Mouse (Mus musculus) lung, embryonic 16.5 days (tissue): ENCODE measurements at regions not wholly inside any gene's neighbourhood (a gene's known extent, or its start where the extent isn't known, plus 50 kb on each side); places are given as distances from the start of the nearest gene placed in this dataset.

Source experiments
- ATAC-seq: fragments of 200-750 bp; cut with Nextera tagmentation; 2 replicates; pipeline ENCODE4 v1.8.0; 2017; ENCODE audit warnings: low read depth, mild to moderate bottlenecking, moderate library complexity
- H3K27ac ChIP-seq: fragments of 300-500 bp; sonication (generic); 2 replicates; pipeline ENCODE4 v1.5.1; 2014; ENCODE audit warnings: mild to moderate bottlenecking, control low read depth, low read length
- H3K27me3 ChIP-seq: fragments of 300-500 bp; sonication (generic); 2 replicates; pipeline ENCODE4 v1.6.1; 2014; ENCODE audit warnings: low read depth, low read length, mixed read lengths; ENCODE audit not compliant: control insufficient read depth, insufficient read depth
- H3K36me3 ChIP-seq: fragments of 300-500 bp; sonication (generic); 2 replicates; pipeline ENCODE4 v1.6.1; 2014; ENCODE audit warnings: low read length; ENCODE audit not compliant: control insufficient read depth, insufficient read depth
- H3K4me1 ChIP-seq: fragments of 300-500 bp; sonication (generic); replicated peaks from 2 replicates; pipeline ENCODE4 v1.6.1; 2014; ENCODE audit warnings: low read length, mixed read lengths; ENCODE audit not compliant: control insufficient read depth, insufficient read depth
- H3K4me2 ChIP-seq: fragments of 300-500 bp; sonication (generic); 2 replicates; pipeline ENCODE4 v1.6.1; 2014; ENCODE audit warnings: low read depth, low read length, control low read depth
- H3K4me3 ChIP-seq: fragments of 300-500 bp; sonication (generic); 2 replicates; pipeline ENCODE4 v1.5.1; 2014; ENCODE audit warnings: mild to moderate bottlenecking, low read length, control low read depth
- H3K9ac ChIP-seq: fragments of 300-500 bp; sonication (generic); 2 replicates; pipeline ENCODE4 v1.6.1; 2014; ENCODE audit warnings: low read length, control low read depth
- H3K9me3 ChIP-seq: fragments of 300-500 bp; sonication (generic); 2 replicates; pipeline ENCODE4 v1.6.1; 2016; ENCODE audit warnings: low read length; ENCODE audit not compliant: control insufficient read depth
- WGBS: fragments of 180-500 bp; shearing (Covaris S2); extraction: QIAGEN DNeasy Blood & Tissue Kit; methylation state at CpG from one replicate; pipeline ENCODE4 v1.1.7; 2014; 5-methylcytosine and 5-hydroxymethylcytosine counted together

DNA sequence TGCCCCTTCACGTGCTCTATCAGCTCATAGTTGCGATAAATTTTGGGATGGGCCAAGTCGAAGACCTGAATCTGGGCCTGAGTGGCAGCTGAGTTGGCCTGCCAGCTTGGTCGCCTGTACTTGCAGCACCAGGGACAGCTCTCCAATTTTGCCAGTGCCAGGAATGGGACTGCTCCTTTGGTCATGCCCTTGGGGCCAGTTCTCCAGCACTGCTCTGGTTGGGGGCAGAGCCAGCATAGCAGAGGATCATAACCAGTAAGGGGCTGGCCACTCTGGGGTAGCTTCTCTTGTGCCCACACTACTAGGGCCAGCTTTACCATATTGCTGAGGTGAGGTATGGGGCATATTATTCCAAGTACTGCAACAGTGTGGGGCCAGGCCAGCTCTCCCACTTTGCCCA is 397.0 kb upstream of the Cadm2 start:
- H3K4me1 ChIP-seq: no peaks in the 10 kb centered on the region
- WGBS: 60% methylated on average over 4 of the region's 4 CpGs
- H3K27ac ChIP-seq: no peak overlapping the region
- no peak overlapping the region for H3K4me3 ChIP-seq
- no peak for ATAC-seq
- no peak overlapping the region for H3K9ac ChIP-seq
- no peaks in the 10 kb centered on the region for H3K36me3 ChIP-seq
- H3K27me3 ChIP-seq: no peaks in the 10 kb centered on the region
- no peak overlapping the region for H3K4me2 ChIP-seq
- H3K9me3 ChIP-seq: no peaks in the 10 kb centered on the region

- H3K4me1 ChIP-seq: no peaks in the 10 kb centered on the region
- WGBS: 85% methylated on average over 4 of the region's 4 CpGs
- H3K4me2 ChIP-seq: no peak overlapping the region
- H3K9me3 ChIP-seq: no peaks in the 10 kb centered on the region
- H3K4me3 ChIP-seq: no peak overlapping the region
- no peak for ATAC-seq
- H3K9ac ChIP-seq: no peak overlapping the region
- H3K27me3 ChIP-seq: no peaks in the 10 kb centered on the region
- H3K27ac ChIP-seq: no peak overlapping the region
- H3K36me3 ChIP-seq: no peaks in the 10 kb centered on the region
These were observed 369.0 kb upstream of the Cadm2 start for GRCm38 (mm10) chr16:67989671-67990070.

GRCm38 (mm10) chr16:67976565-67976964 is 355.9 kb upstream of the Cadm2 start:
- Histone ChIP-seq H3K27ac (no peak overlapping the region), H3K4me1 (no peaks in the 10 kb centered on the region), H3K27me3 (no peaks in the 10 kb centered on the region), H3K4me3 (no peak overlapping the region), H3K9ac (no peak overlapping the region), H3K9me3 (no peaks in the 10 kb centered on the region), H3K4me2 (no peak overlapping the region), H3K36me3 (no peaks in the 10 kb centered on the region)
- no peak for ATAC-seq

DNA sequence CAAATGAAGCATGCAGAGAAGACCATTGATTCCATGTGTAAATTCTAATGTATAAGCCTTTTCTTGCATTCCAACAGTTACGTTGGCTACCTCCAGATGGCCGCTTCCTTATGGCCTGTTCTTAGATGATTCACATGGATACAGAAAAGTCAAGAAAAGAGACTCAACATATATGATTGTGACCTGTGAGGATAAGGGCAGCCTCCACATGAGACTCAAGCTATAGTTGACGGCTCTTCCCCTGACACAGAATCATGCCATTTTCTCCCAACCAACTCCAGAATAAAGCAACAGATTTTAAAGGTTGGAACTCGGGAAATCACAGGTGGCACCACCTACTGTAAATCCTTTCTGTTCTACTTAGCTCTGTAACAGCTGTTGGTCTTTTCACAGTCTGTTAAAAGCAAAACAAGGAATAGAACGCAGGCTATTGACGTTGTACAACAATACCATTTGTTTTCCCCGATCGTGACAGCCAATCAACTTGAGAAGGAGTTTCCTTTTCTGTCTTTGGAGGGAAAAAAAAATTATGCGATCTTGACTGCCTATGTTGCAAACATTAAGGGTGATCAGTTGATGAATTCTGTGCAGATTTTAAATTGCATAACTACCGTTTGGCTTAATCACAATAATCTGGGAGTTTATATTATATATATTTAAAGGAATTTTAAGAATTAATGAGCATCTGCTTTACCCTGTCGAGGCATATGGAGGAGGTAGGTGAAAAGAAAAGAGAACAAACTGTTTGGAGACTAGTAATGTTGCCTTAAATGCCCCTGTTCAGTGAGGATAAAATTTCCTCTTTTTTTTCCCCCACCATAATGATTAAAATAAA is 347.8 kb upstream of the Cadm2 start:
- Histone ChIP-seq H3K27me3 (no peaks in the 10 kb centered on the region), H3K4me1 (no peaks in the 10 kb centered on the region), H3K27ac (no peak overlapping the region), H3K36me3 (no peaks in the 10 kb centered on the region), H3K9ac (no peak overlapping the region), H3K4me3 (no peak overlapping the region), H3K9me3 (no peaks in the 10 kb centered on the region), H3K4me2 (no peak overlapping the region)
- no peak for ATAC-seq
- WGBS: 75% methylated on average over 11 of the region's 11 CpGs

- H3K27me3 ChIP-seq: no peaks in the 10 kb centered on the region
- H3K9ac ChIP-seq: no peak overlapping the region
- no peak overlapping the region for H3K27ac ChIP-seq
- no peaks in the 10 kb centered on the region for H3K36me3 ChIP-seq
- H3K4me2 ChIP-seq: no peak overlapping the region
- no peak overlapping the region for H3K4me3 ChIP-seq
- no peaks in the 10 kb centered on the region for H3K9me3 ChIP-seq
- no peak for ATAC-seq
- H3K4me1 ChIP-seq: no peaks in the 10 kb centered on the region
These were observed 328.4 kb upstream of the Cadm2 start for GRCm38 (mm10) chr16:67949112-67949511.

DNA sequence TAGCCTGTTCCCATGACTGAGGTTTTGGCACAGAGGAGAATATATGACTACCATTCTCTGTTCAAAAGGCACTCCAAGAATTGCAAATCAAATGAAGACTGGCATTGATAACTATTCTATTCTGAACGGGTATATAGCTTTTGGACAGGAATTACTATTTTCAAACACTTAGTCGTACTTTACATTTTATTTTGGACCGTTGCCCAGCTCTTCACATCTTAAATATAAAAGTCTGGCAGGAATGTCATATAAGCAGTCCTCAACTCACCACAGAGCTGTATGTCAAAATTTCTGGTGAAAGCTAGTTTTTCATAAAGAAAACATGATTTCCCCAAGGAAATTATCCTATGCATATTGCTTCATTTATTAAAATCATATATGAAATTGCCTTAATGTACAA is 323.7 kb upstream of the Cadm2 start:
- ATAC-seq: no peak
- H3K27me3 ChIP-seq: no peaks in the 10 kb centered on the region
- no peak overlapping the region for H3K27ac ChIP-seq
- H3K4me2 ChIP-seq: no peak overlapping the region
- no peaks in the 10 kb centered on the region for H3K9me3 ChIP-seq
- 44% methylated on average over 3 of the region's 3 CpGs for WGBS
- no peaks in the 10 kb centered on the region for H3K36me3 ChIP-seq
- H3K9ac ChIP-seq: no peak overlapping the region
- no peaks in the 10 kb centered on the region for H3K4me1 ChIP-seq
- H3K4me3 ChIP-seq: no peak overlapping the region

GRCm38 (mm10) chr16:67919175-67919574 is 298.5 kb upstream of the Cadm2 start:
- H3K4me1 ChIP-seq: no peaks in the 10 kb centered on the region
- no peaks in the 10 kb centered on the region for H3K27me3 ChIP-seq
- no peaks in the 10 kb centered on the region for H3K36me3 ChIP-seq
- no peak overlapping the region for H3K9ac ChIP-seq
- no peak overlapping the region for H3K4me2 ChIP-seq
- ATAC-seq: no peak
- H3K9me3 ChIP-seq: no peaks in the 10 kb centered on the region
- H3K27ac ChIP-seq: no peak overlapping the region
- H3K4me3 ChIP-seq: no peak overlapping the region
- 79% methylated on average over 2 of the region's 2 CpGs for WGBS

DNA sequence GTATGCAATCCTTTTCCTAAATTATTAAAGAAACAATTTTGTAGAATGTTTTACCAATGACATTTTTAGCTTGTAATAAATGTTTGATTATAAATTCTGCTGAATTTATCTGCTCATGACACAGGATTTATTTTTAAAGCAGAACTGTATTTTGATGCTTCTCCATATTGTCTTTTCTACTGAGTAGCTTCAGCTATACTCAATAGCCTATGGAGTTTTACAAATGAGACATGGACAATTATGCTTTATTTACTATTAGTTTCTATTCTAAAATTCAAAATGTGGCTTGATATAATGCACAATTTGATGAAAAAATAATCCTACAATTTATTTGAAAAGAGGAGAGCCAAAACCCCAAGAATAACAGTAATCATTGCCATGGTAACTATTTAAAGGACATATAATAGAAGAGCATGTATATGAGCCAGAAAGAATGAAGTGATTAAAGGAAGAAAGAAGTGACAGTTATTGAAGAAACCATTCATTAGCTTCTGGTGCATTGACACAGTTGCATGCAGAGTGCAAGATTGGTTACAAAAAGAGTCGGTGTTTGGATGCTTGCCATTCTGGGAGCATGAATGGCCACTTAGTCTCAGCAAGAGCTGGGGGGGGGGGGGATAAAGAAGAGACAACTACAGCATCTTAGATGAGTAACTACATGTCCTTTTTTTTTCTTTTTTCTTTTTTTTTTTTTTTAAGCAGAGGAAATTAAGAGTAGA is 250.8 kb upstream of the Cadm2 start:
- Histone ChIP-seq H3K4me1 (no peaks in the 10 kb centered on the region), H3K36me3 (no peaks in the 10 kb centered on the region), H3K4me2 (no peak overlapping the region), H3K27me3 (no peaks in the 10 kb centered on the region), H3K27ac (no peak overlapping the region), H3K9ac (no peak overlapping the region), H3K4me3 (no peak overlapping the region), H3K9me3 (no peaks in the 10 kb centered on the region)
- WGBS: 47% methylated on average over 1 of the region's 1 CpGs
- no peak for ATAC-seq

DNA sequence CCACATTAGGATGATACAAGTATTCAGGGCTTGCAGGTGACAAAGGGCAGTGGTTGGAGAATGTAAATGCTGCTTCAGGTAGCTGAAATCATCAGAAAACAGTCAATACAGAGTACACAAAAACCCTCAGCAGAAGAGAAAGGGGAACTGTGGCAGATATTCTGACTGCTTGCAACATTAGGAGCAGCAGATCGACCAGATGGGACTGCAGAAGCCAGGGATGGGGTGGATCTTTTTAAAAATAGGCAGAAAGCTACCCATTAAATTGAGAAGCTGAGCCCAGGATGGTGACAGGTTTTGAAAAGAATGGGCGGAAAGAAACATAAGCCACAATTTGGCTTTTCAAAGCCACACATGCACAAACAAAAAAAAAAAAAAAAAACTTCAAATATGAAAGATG is 229.5 kb upstream of the Cadm2 start:
- H3K4me3 ChIP-seq: no peak overlapping the region
- no peak for ATAC-seq
- H3K36me3 ChIP-seq: no peaks in the 10 kb centered on the region
- H3K9ac ChIP-seq: no peak overlapping the region
- H3K27ac ChIP-seq: no peak overlapping the region
- no peaks in the 10 kb centered on the region for H3K27me3 ChIP-seq
- H3K9me3 ChIP-seq: no peaks in the 10 kb centered on the region
- 63% methylated on average over 2 of the region's 2 CpGs for WGBS
- H3K4me2 ChIP-seq: no peak overlapping the region
- no peaks in the 10 kb centered on the region for H3K4me1 ChIP-seq
